In the genomic region with DNA sequence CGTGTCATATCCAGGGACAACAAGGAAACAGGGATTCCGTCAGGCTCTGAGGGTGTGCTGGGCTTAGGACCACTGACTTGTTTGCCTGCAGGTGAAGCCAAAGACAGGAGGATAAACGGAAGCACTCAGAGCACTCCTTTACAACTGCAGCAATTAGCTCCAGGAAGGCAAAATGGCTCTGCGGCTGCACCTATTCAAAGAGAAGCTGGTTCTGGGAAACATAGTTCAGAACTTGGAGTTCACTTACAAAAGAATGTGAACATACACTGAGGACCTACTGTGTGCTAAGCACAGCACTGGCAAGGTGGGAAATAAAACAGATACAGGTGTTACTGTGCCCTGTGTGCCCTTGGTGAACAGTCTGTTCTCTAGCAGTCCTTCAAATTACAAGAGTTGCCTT, we compare ENCODE assay signal across 29 mouse cellular contexts.
"Had no signal": no experiment of that assay in that cellular context is flagged by ENCODE, and none has a peak within 500 bp of the region (broad histone marks: within the 10 kb centered on the region; RNA-seq: fewer than 3 reads in every experiment).

No protein-coding gene starts in this region.

- H3K9me3 ChIP-seq: limb, embryonic 10.5 days; limb, embryonic 12.5 days; limb, embryonic 13.5 days; limb, embryonic 15.5 days; liver, embryonic 12.5 days; liver, embryonic 13.5 days; liver, embryonic 15.5 days; lung, embryonic 15.5 days; midbrain, embryonic 12.5 days; midbrain, embryonic 13.5 days; midbrain, embryonic 15.5 days; neural tube, embryonic 12.5 days had no signal

- H3K9ac ChIP-seq: limb, embryonic 12.5 days; limb, embryonic 13.5 days; limb, embryonic 15.5 days; liver, embryonic 12.5 days; liver, embryonic 13.5 days; liver, embryonic 14.5 days; liver, embryonic 15.5 days; liver, postnatal 0 days; lung, embryonic 14.5 days; lung, embryonic 15.5 days; midbrain, embryonic 12.5 days; midbrain, embryonic 13.5 days; midbrain, embryonic 15.5 days; neural tube, embryonic 12.5 days had no signal

- H3K4me3 ChIP-seq: limb, embryonic 10.5 days; limb, embryonic 12.5 days; limb, embryonic 13.5 days; limb, embryonic 15.5 days; liver, embryonic 12.5 days; liver, embryonic 13.5 days; liver, embryonic 15.5 days; lung, embryonic 15.5 days; megakaryocyte, embryonic 14.5 days; midbrain, embryonic 12.5 days; midbrain, embryonic 13.5 days; midbrain, embryonic 15.5 days; myocyte; neural tube, embryonic 12.5 days had no signal

- ATAC-seq: liver, embryonic 12.5 days; liver, postnatal 0 days; midbrain, embryonic 13.5 days; midbrain, embryonic 15.5 days; midbrain, embryonic 16.5 days had no signal

- H3K36me3 ChIP-seq: midbrain, embryonic 13.5 days; midbrain, embryonic 15.5 days; neural tube, embryonic 12.5 days had no signal

- H3K4me2 ChIP-seq: limb, embryonic 12.5 days; limb, embryonic 13.5 days; limb, embryonic 15.5 days; liver, embryonic 11.5 days; liver, embryonic 12.5 days; liver, embryonic 13.5 days; liver, embryonic 15.5 days; lung, embryonic 14.5 days; lung, embryonic 15.5 days; midbrain, embryonic 12.5 days; midbrain, embryonic 13.5 days; midbrain, embryonic 15.5 days; neural tube, embryonic 12.5 days had no signal

- H3K27ac ChIP-seq: limb, embryonic 10.5 days; limb, embryonic 12.5 days; limb, embryonic 13.5 days; limb, embryonic 15.5 days; liver, embryonic 12.5 days; liver, embryonic 13.5 days; liver, embryonic 14.5 days; liver, embryonic 15.5 days; lung, embryonic 15.5 days; macrophage; midbrain, embryonic 12.5 days; midbrain, embryonic 13.5 days; midbrain, embryonic 15.5 days; neural tube, embryonic 12.5 days had no signal

- DNase-seq: left cerebral cortex, postnatal 4 days; liver; liver, embryonic 13.5 days; liver, postnatal 0 days; lung, adult 18-20 months; lung, adult 2 months; lung, embryonic 14.5 days; lung, postnatal 10 days; lung, postnatal 14 days; lung, postnatal 36 days; lung, postnatal 4 days; midbrain, embryonic 14.5 days had no signal

- H3K4me1 ChIP-seq: liver, embryonic 12.5 days; liver, embryonic 13.5 days; liver, embryonic 15.5 days; lung, embryonic 15.5 days; megakaryocyte, embryonic 14.5 days; midbrain, embryonic 12.5 days; midbrain, embryonic 13.5 days; midbrain, embryonic 15.5 days; neural tube, embryonic 12.5 days had no signal

- H3K27me3 ChIP-seq: limb, embryonic 12.5 days; limb, embryonic 13.5 days; limb, embryonic 15.5 days; liver, embryonic 12.5 days; liver, embryonic 13.5 days; liver, embryonic 15.5 days; lung, embryonic 15.5 days; megakaryocyte, embryonic 14.5 days; midbrain, embryonic 12.5 days; midbrain, embryonic 13.5 days; midbrain, embryonic 15.5 days; neural tube, embryonic 12.5 days had no signal
